ENCODE assay signal across 8 mouse cellular contexts in the genomic region with DNA sequence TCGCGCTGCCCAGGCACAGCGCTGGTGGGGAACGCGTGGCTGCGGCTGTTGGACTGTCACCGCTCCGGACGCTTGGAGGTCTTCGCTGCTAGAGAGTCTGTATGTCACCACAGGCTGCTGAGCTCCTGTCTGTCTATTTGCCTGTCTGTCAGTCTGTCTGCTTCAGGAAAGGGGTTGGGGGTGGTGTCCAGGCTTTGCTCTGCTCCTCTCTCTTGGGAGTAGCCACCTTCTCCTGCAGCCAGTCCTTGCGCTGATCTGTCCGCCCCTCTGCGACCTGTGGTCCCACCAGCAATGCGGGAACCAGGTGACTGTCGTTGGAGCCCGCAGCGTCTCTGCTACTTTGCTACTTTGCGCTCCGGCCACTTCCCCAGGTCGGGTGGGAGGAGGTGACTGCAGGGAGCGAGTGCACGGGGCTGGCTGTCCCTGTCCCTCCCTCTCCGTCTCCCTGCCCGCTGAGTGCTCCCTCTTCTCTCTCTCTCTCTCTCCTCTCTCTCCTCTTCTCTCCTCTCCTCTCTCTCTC. TPM values are rescaled to one million over a fixed set of nuclear protein-coding genes. Genes with fewer than 3 reads are reported as not detected.
DNase-seq lines count a peak whose midpoint lies in the region; ATAC-seq and TF ChIP-seq lines count a peak whose summit lies in the region.

No protein-coding gene starts in this region.

- H3K9ac ChIP-seq in forebrain, embryonic 16.5 days (replicated peaks; ENCODE audit: low read depth, low read length): peak overlapping the region; percentile 97
- H3K9ac ChIP-seq in liver, embryonic 14.5 days (replicated peaks): no peak overlapping the region

- H3K9me3 ChIP-seq in forebrain, embryonic 16.5 days (ENCODE audit: control insufficient read depth, low read length): no peaks in the 10 kb centered on the region
- H3K9me3 ChIP-seq in liver, embryonic 14.5 days (ENCODE audit: control insufficient read depth, low read length): no peaks in the 10 kb centered on the region

- peak overlapping the region; percentile 96 for H3K27ac ChIP-seq in forebrain, embryonic 16.5 days (ENCODE audit: low read length)
- H3K27ac ChIP-seq in liver, embryonic 14.5 days: no peak overlapping the region

- peak; percentile 61 for ATAC-seq in forebrain, embryonic 16.5 days
- 0 out of 2 replicates have a peak, but pooled peaks have one; percentile 15 for ATAC-seq in liver, embryonic 14.5 days (ENCODE audit: insufficient read depth)

- peak; percentile 51 for DNase-seq in left cerebral cortex, postnatal 4 days
- DNase-seq in left cerebral cortex, adult 11 months (ENCODE audit: low spot score): no peak
- peak; percentile 87 for DNase-seq in cerebellum, adult 9-11 months
- no peak for DNase-seq in liver, embryonic 14.5 days (ENCODE audit: low read depth in 3 of 3, low spot score in 3 of 3)
- DNase-seq in retina, postnatal 1 day: peak; percentile 52
- no peak for DNase-seq in frontal cortex, postnatal 36 days (ENCODE audit: low spot score in 2 of 2)
- DNase-seq in spleen, postnatal 14 days (ENCODE audit: low spot score in 2 of 2): no peak

- peak overlapping the region; percentile 58 for H3K4me3 ChIP-seq in forebrain, embryonic 16.5 days (replicated peaks; ENCODE audit: low read length)
- H3K4me3 ChIP-seq in liver, embryonic 14.5 days (ENCODE audit: insufficient read depth in 1 of 2, low read depth in 2 of 2, low read length in 2 of 2): no peak overlapping the region; a peak in 1 of 4 replicates

- peak overlapping the region; percentile 66 for H3K4me2 ChIP-seq in forebrain, embryonic 16.5 days (ENCODE audit: low read length)
- H3K4me2 ChIP-seq in liver, embryonic 14.5 days (ENCODE audit: low read depth): 0 out of 2 replicates have a peak overlapping the region, but pooled peaks have one; percentile 4

- TF ChIP-seq CTCF in liver, embryonic 14.5 days (IDR thresholded peaks at IDR 0.05; ENCODE audit: low read depth): no peak

- no peaks in the 10 kb centered on the region for H3K27me3 ChIP-seq in forebrain, embryonic 16.5 days (replicated peaks; ENCODE audit: control insufficient read depth, insufficient read depth, low read length)
- peaks cover 26% of the 10 kb centered on the region for H3K27me3 ChIP-seq in liver, embryonic 14.5 days (ENCODE audit: control insufficient read depth, insufficient read depth, low read length)

- TF ChIP-seq EP300 in liver, embryonic 14.5 days (IDR thresholded peaks at IDR 0.05; ENCODE audit: low read depth): no peak

- no peaks in the 10 kb centered on the region for H3K36me3 ChIP-seq in forebrain, embryonic 16.5 days (ENCODE audit: control insufficient read depth, insufficient read depth)
- no peaks in the 10 kb centered on the region for H3K36me3 ChIP-seq in liver, embryonic 14.5 days (replicated peaks; ENCODE audit: control insufficient read depth, insufficient read depth, low read depth)

- WGBS in forebrain, embryonic 16.5 days: under 1% methylated on average over 24 of the region's 24 CpGs
- WGBS in liver, embryonic 14.5 days (ENCODE audit: insufficient replicate concordance): 1% methylated on average over 24 of the region's 24 CpGs

- intact Hi-C loops in left cerebral cortex, postnatal 4 days (cut with DNase I): loop anchor here (10.0 kb wide), 2 partner anchors 210 to 1400 kb away; no protein-coding TSS in a partner anchor

- peaks cover 9% of the 10 kb centered on the region; the same call in 1 of the 2 replicates for H3K4me1 ChIP-seq in forebrain, embryonic 16.5 days (replicated peaks; ENCODE audit: control insufficient read depth, insufficient read depth, low read length)
- H3K4me1 ChIP-seq in liver, embryonic 14.5 days (replicated peaks; ENCODE audit: control insufficient read depth in 2 of 2, insufficient read depth in 2 of 2, low read length in 1 of 2): no peaks in the 10 kb centered on the region

RNA-seq across cellular contexts. Expression of a gene that starts 1.2 kb away (rescaled TPM):
- total RNA-seq in left cerebral cortex, postnatal 4 days (2021): 100 to 1,000 TPM; 459 to 577 TPM
- 81.2 and 115 TPM in 2 replicates for polyA plus RNA-seq in forebrain, embryonic 16.5 days (2015; fragmentation: Nextera tagmentation; extraction: Ambion mirVana)
- polyA plus RNA-seq in liver, embryonic 14.5 days (2012; rRNA removed): 0.27 and 0.36 TPM in 2 replicates
- 0.27 and 0.42 TPM in 2 replicates for polyA plus RNA-seq in liver, embryonic 14.5 days (2014; fragmentation: Nextera tagmentation; extraction: Ambion mirVana)

Comparison
In these comparisons a context has a peak if more than half of its experiments do, and no peak if none do; other contexts are left out.
1. DNase-seq: peak in left cerebral cortex, postnatal 4 days (single experiment), cerebellum, adult 9-11 months (single experiment) and retina, postnatal 1 day (single experiment); none in left cerebral cortex, adult 11 months (single experiment), liver, embryonic 14.5 days (0 of 3), frontal cortex, postnatal 36 days (0 of 2) and spleen, postnatal 14 days (0 of 2).
2. RNA of a gene that starts 1.2 kb away (polyA plus RNA-seq): 81.2 to 115 TPM in forebrain, embryonic 16.5 days; 0.27 to 0.42 TPM in liver, embryonic 14.5 days; every median in the first group is over 10 times any median in the second.